Mouse (Mus musculus): ENCODE data around the gene Hist1h2ae. TPM values are rescaled to one million over a fixed set of nuclear protein-coding genes. Genes with fewer than 3 reads are reported as not detected.
"Not testable (repeated sequence)": the region's sequence is repeated elsewhere in the genome, so short reads cannot be mapped to it uniquely, and the experiment has no call there.

Gene Hist1h2ae
- total RNA-seq, 1 experiment, result 587 TPM

- H3K4me3 ChIP-seq (ENCODE audit: insufficient read depth in 1 of 2, low read depth in 1 of 2, low read length in 2 of 2, poor library complexity in 1 of 2, severe bottlenecking in 1 of 2), result peak overlapping the region; percentile 55 to 57
- in situ Hi-C loops (cut with MboI; ENCODE audit: low sequenced_read_pairs in 2 of 2, unreplicated experiment in 2 of 2); H3K9me3 ChIP-seq (ENCODE audit: control insufficient read depth, insufficient read depth, low read depth, low read length); H3K4me1 ChIP-seq (ENCODE audit: control insufficient read depth in 2 of 2, insufficient read depth in 2 of 2, low read length in 2 of 2, poor library complexity in 1 of 2); H3K36me3 ChIP-seq (ENCODE audit: control insufficient read depth, insufficient read depth, low read length, poor library complexity, severe bottlenecking): not testable (repeated sequence)
- H3K27ac ChIP-seq (ENCODE audit: insufficient read depth, low read depth, low read length, poor library complexity, severe bottlenecking), result peak overlapping the region; percentile 95
- peak; percentile 87 for DNase-seq (ENCODE audit: low read depth, low spot score)
- TF ChIP-seq HCFC1 (IDR thresholded peaks at IDR 0.05; ENCODE audit: borderline replicate concordance, insufficient read depth, low read length), result peak; percentile 45; the same call in 1 of the 2 replicates
- peak; percentile 91 for TF ChIP-seq CHD2 (IDR thresholded peaks at IDR 0.05; ENCODE audit: low read depth, low read length)
- H3K9ac ChIP-seq (ENCODE audit: insufficient read depth, low read depth, low read length, poor library complexity, severe bottlenecking), result peak overlapping the region; percentile 82
These were observed 14.6 kb upstream of the Hist1h2ae start for GRCm38 (mm10) chr13:23585442-23586098.

GRCm38 (mm10) chr13:23585029-23585441, 14.0 kb upstream of the Hist1h2ae start:
- in situ Hi-C loops (cut with MboI; ENCODE audit: low sequenced_read_pairs in 2 of 2, unreplicated experiment in 2 of 2), result no loop called here
- no peak for TF ChIP-seq CHD2 (IDR thresholded peaks at IDR 0.05; ENCODE audit: low read depth, low read length)
- no peak for TF ChIP-seq ZNF384 (IDR thresholded peaks at IDR 0.05; ENCODE audit: low read depth, low read length)
- no peak for TF ChIP-seq MAFK (IDR thresholded peaks at IDR 0.05; ENCODE audit: insufficient read depth, low read depth, low read length)
- no peak for TF ChIP-seq ZC3H11A (IDR thresholded peaks at IDR 0.05; ENCODE audit: borderline replicate concordance, low read depth, low read length)
- TF ChIP-seq HCFC1 (IDR thresholded peaks at IDR 0.05; ENCODE audit: borderline replicate concordance, insufficient read depth, low read length), result no peak
- peaks cover 0 to 10% of the 10 kb centered on the region in 2 experiments; a peak in 2 of 4 replicates for H3K4me1 ChIP-seq (ENCODE audit: control insufficient read depth in 2 of 2, insufficient read depth in 2 of 2, low read length in 2 of 2, poor library complexity in 1 of 2)
- H3K9ac ChIP-seq (ENCODE audit: insufficient read depth, low read depth, low read length, poor library complexity, severe bottlenecking), result peak overlapping the region; percentile 82
- peak overlapping the region; percentile 95 for H3K27ac ChIP-seq (ENCODE audit: insufficient read depth, low read depth, low read length, poor library complexity, severe bottlenecking)
- H3K9me3 ChIP-seq (ENCODE audit: control insufficient read depth, insufficient read depth, low read depth, low read length), result no peaks in the 10 kb centered on the region
- no peaks in the 10 kb centered on the region for H3K36me3 ChIP-seq (ENCODE audit: control insufficient read depth, insufficient read depth, low read length, poor library complexity, severe bottlenecking)
- peak overlapping the region; percentile 36 to 57 for H3K4me3 ChIP-seq (ENCODE audit: insufficient read depth in 1 of 2, low read depth in 1 of 2, low read length in 2 of 2, poor library complexity in 1 of 2, severe bottlenecking in 1 of 2)
- DNase-seq (ENCODE audit: low read depth, low spot score), result no peak

GRCm38 (mm10) chr13:23584331-23584730, 13.3 kb upstream of the Hist1h2ae start:
- Histone ChIP-seq H3K9me3 (ENCODE audit: control insufficient read depth, insufficient read depth, low read depth, low read length) (no peaks in the 10 kb centered on the region), H3K36me3 (ENCODE audit: control insufficient read depth, insufficient read depth, low read length, poor library complexity, severe bottlenecking) (no peaks in the 10 kb centered on the region), H3K4me3 (ENCODE audit: insufficient read depth in 1 of 2, low read depth in 1 of 2, low read length in 2 of 2, poor library complexity in 1 of 2, severe bottlenecking in 1 of 2) (peak overlapping the region in 1 of 2 experiments; percentile 36; a peak in 1 of 4 replicates), H3K27ac (ENCODE audit: insufficient read depth, low read depth, low read length, poor library complexity, severe bottlenecking) (peak overlapping the region; percentile 95; the same call in 1 of the 2 replicates), H3K4me1 (ENCODE audit: control insufficient read depth in 2 of 2, insufficient read depth in 2 of 2, low read length in 2 of 2, poor library complexity in 1 of 2) (peaks cover 0 to 10% of the 10 kb centered on the region in 2 experiments; a peak in 2 of 4 replicates), H3K9ac (ENCODE audit: insufficient read depth, low read depth, low read length, poor library complexity, severe bottlenecking) (no peak overlapping the region; the same call in 1 of the 2 replicates)
- no peak for TF ChIP-seq HCFC1 (IDR thresholded peaks at IDR 0.05; ENCODE audit: borderline replicate concordance, insufficient read depth, low read length)
- no peak for TF ChIP-seq ZNF384 (IDR thresholded peaks at IDR 0.05; ENCODE audit: low read depth, low read length)
- TF ChIP-seq CHD2 (IDR thresholded peaks at IDR 0.05; ENCODE audit: low read depth, low read length), result no peak
- TF ChIP-seq MAFK (IDR thresholded peaks at IDR 0.05; ENCODE audit: insufficient read depth, low read depth, low read length), result no peak
- TF ChIP-seq ZC3H11A (IDR thresholded peaks at IDR 0.05; ENCODE audit: borderline replicate concordance, low read depth, low read length), result no peak
- DNase-seq (ENCODE audit: low read depth, low spot score), result no peak
- in situ Hi-C loops (cut with MboI; ENCODE audit: low sequenced_read_pairs in 2 of 2, unreplicated experiment in 2 of 2), result no loop called here

- no peak overlapping the region for H3K9ac ChIP-seq (ENCODE audit: insufficient read depth, low read depth, low read length, poor library complexity, severe bottlenecking)
- H3K36me3 ChIP-seq (ENCODE audit: control insufficient read depth, insufficient read depth, low read length, poor library complexity, severe bottlenecking), result no peaks in the 10 kb centered on the region
- TF ChIP-seq ZC3H11A (IDR thresholded peaks at IDR 0.05; ENCODE audit: borderline replicate concordance, low read depth, low read length) (no peak), MAFK (IDR thresholded peaks at IDR 0.05; ENCODE audit: insufficient read depth, low read depth, low read length) (no peak), HCFC1 (IDR thresholded peaks at IDR 0.05; ENCODE audit: borderline replicate concordance, insufficient read depth, low read length) (no peak), ZNF384 (IDR thresholded peaks at IDR 0.05; ENCODE audit: low read depth, low read length) (no peak), CHD2 (IDR thresholded peaks at IDR 0.05; ENCODE audit: low read depth, low read length) (no peak)
- H3K4me3 ChIP-seq (ENCODE audit: insufficient read depth in 1 of 2, low read depth in 1 of 2, low read length in 2 of 2, poor library complexity in 1 of 2, severe bottlenecking in 1 of 2), result no peak overlapping the region
- H3K4me1 ChIP-seq (ENCODE audit: control insufficient read depth in 2 of 2, insufficient read depth in 2 of 2, low read length in 2 of 2, poor library complexity in 1 of 2), result peaks cover 0 to 7% of the 10 kb centered on the region in 2 experiments; a peak in 2 of 4 replicates
- in situ Hi-C loops (cut with MboI; ENCODE audit: low sequenced_read_pairs in 2 of 2, unreplicated experiment in 2 of 2), result no loop called here
- no peak for DNase-seq (ENCODE audit: low read depth, low spot score)
- H3K9me3 ChIP-seq (ENCODE audit: control insufficient read depth, insufficient read depth, low read depth, low read length), result no peaks in the 10 kb centered on the region
- no peak overlapping the region; the same call in 1 of the 2 replicates for H3K27ac ChIP-seq (ENCODE audit: insufficient read depth, low read depth, low read length, poor library complexity, severe bottlenecking)
These were observed 12.5 kb upstream of the Hist1h2ae start for GRCm38 (mm10) chr13:23583387-23584068.

All from ES-E14 (cell line).